Mouse (Mus musculus): ENCODE results near the gene Kcnj15. TPM values are rescaled to one million over a fixed set of nuclear protein-coding genes. Genes with fewer than 3 reads are reported as not detected.

The Kcnj15 gene
- polyA plus RNA-seq, 2 experiments, result 3.3 to 4.0 TPM

DNA sequence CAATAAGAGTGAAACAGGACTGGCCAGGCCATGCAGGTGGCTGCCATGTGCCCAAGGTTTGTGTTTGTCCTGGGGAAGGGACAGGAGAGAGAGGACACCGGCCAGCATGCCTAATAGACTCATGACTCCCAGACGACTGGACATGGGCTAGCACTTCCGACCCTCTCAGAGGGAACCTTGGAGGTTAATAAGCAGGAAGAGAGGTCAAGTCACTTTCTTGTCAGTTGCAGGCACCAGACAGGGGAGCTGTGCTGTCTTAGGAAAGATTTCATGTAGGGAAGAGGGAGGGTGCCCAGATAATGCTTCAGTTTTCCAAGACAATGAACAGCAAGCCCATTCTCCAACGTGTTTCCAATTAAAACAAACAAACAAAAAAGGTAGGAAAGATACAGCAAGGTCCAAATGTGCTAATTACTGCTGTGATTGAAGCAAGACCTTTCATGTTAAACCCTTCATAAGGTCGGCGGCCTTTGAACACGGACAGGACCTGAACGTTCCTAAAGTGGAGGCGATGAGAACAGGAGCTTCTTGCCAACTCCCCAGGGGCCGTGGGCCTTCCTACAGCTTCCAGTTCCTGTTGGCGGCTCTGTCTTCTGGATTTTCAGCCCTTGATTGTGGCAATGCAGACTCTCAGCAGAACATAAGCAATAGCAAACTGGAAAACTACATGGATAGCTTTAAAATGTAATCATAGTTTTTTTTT, 10.3 kb downstream of the Kcnj15 start:
- Histone ChIP-seq H3K4me1 (ENCODE audit: control insufficient read depth, insufficient read depth, low read length) (peaks cover 16% of the 10 kb centered on the region), H3K27me3 (ENCODE audit: control insufficient read depth, insufficient read depth, low read length) (no peaks in the 10 kb centered on the region), H3K9ac (ENCODE audit: low read depth, low read length, severe bottlenecking) (no peak overlapping the region), H3K9me3 (ENCODE audit: control insufficient read depth, low read length) (no peaks in the 10 kb centered on the region), H3K36me3 (ENCODE audit: control insufficient read depth, insufficient read depth, low read length) (no peaks in the 10 kb centered on the region), H3K4me3 (replicated peaks; ENCODE audit: low read length) (no peak overlapping the region), H3K4me2 (replicated peaks; ENCODE audit: low read depth, low read length, severe bottlenecking) (no peak overlapping the region), H3K27ac (replicated peaks; ENCODE audit: low read depth, low read length) (no peak overlapping the region)
- TF ChIP-seq POLR2A (IDR thresholded peaks at IDR 0.05; ENCODE audit: borderline replicate concordance, extremely low read depth, insufficient read depth, insufficient read length), result no peak
- no peak for ATAC-seq (ENCODE audit: low FRiP score, low read depth)
- no peak for DNase-seq (ENCODE audit: low spot score)
- WGBS, result 26% methylated on average over 11 of the region's 11 CpGs

DNA sequence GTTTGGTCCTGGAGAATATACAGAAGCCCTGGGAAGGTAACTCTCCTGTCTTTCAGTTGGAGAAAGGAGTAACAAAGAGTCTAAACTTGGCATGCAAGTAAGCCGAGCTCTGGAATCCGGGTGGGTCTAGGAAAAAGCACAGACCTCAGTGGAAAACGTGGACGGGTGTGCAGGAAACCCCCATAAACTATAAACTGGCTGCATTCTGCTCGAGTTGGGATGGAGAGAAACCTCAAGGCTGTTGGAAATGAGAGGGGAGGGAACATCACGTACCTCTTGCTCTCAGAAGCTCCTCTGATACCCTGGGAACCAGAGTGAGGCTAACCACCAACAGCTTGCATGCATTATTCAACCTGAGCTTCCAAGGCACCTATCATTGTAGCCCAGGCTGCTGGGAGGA, 12.3 kb downstream of the Kcnj15 start:
- Histone ChIP-seq H3K27ac (replicated peaks; ENCODE audit: low read depth, low read length) (0 out of 2 replicates have a peak overlapping the region, but pooled peaks have one; percentile 16), H3K4me1 (ENCODE audit: control insufficient read depth, insufficient read depth, low read length) (peaks cover 12% of the 10 kb centered on the region), H3K36me3 (ENCODE audit: control insufficient read depth, insufficient read depth, low read length) (no peaks in the 10 kb centered on the region), H3K9ac (ENCODE audit: low read depth, low read length, severe bottlenecking) (no peak overlapping the region), H3K27me3 (ENCODE audit: control insufficient read depth, insufficient read depth, low read length) (no peaks in the 10 kb centered on the region), H3K4me3 (replicated peaks; ENCODE audit: low read length) (no peak overlapping the region), H3K9me3 (ENCODE audit: control insufficient read depth, low read length) (no peaks in the 10 kb centered on the region), H3K4me2 (replicated peaks; ENCODE audit: low read depth, low read length, severe bottlenecking) (no peak overlapping the region)
- ATAC-seq (ENCODE audit: low FRiP score, low read depth) (peak; percentile 34; the same call in 1 of the 2 replicates), DNase-seq (ENCODE audit: low spot score) (peak; percentile 54)
- TF ChIP-seq POLR2A (IDR thresholded peaks at IDR 0.05; ENCODE audit: borderline replicate concordance, extremely low read depth, insufficient read depth, insufficient read length), result no peak
- WGBS, result 25% methylated on average over 6 of the region's 6 CpGs

DNA sequence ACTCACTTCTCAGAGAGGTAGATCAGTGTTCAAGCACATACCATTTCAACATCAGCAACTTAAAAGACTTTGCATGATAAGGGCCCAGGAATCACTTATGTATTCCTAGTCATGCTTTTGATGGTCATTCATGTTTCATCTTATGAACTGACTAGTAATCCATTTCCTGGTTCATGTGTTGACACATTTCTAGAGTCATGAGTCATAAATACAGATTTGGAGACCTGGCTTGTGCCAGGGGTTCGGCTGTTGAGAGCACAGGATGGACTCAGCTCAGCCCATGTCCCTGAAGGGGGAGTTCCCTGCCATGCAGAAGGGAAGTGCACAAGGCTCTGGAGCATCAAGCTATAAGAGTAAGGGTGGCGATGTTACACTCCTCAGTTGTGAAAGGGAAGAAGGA, 15.7 kb downstream of the Kcnj15 start:
- Histone ChIP-seq H3K27me3 (ENCODE audit: control insufficient read depth, insufficient read depth, low read length) (no peaks in the 10 kb centered on the region), H3K4me1 (ENCODE audit: control insufficient read depth, insufficient read depth, low read length) (peaks cover 12% of the 10 kb centered on the region), H3K9me3 (ENCODE audit: control insufficient read depth, low read length) (no peaks in the 10 kb centered on the region), H3K27ac (replicated peaks; ENCODE audit: low read depth, low read length) (no peak overlapping the region), H3K36me3 (ENCODE audit: control insufficient read depth, insufficient read depth, low read length) (no peaks in the 10 kb centered on the region), H3K4me2 (replicated peaks; ENCODE audit: low read depth, low read length, severe bottlenecking) (no peak overlapping the region), H3K4me3 (replicated peaks; ENCODE audit: low read length) (no peak overlapping the region), H3K9ac (ENCODE audit: low read depth, low read length, severe bottlenecking) (no peak overlapping the region)
- no peak for TF ChIP-seq POLR2A (IDR thresholded peaks at IDR 0.05; ENCODE audit: borderline replicate concordance, extremely low read depth, insufficient read depth, insufficient read length)
- no peak for ATAC-seq (ENCODE audit: low FRiP score, low read depth)
- 68% methylated on average over 2 of the region's 2 CpGs for WGBS
- DNase-seq (ENCODE audit: low spot score), result no peak

DNA sequence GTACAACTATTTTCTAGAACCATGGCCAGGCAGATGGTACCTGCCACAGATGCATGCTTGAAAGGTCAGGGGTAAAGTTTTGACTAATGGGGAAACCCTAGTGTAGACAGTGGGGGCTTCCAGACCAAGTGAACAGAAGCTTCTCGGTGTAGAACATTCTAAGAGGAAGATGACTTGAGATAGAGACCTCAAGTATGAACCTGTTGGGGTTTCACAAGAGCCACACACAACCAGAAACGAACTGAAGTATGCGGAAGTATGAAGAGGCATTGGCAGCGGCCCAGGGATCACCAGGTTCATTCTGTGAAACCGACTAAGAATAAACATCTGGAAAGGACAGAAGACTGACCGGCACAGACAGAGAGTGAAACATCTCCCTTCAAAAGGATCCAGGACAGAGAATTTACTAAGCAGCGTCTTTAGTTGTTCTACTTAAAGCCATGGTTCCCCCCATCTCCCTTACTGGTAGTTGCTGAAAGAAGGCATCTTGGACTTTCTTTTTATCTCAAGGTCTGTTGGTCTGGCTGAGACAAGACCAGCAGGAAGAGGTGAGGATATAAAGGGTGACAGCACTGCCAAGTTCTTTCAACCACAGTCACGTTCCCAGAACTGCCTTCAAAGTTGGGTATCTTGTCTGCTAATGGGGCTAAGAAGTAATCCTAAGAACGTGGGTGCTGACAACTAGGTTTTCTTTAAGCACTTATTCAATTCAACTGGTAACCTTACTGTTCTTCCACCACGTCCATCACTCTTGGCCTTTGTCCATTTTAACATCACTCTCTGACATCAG, 18.6 kb downstream of the Kcnj15 start:
- Histone ChIP-seq H3K9me3 (ENCODE audit: control insufficient read depth, low read length) (no peaks in the 10 kb centered on the region), H3K27ac (replicated peaks; ENCODE audit: low read depth, low read length) (no peak overlapping the region), H3K9ac (ENCODE audit: low read depth, low read length, severe bottlenecking) (no peak overlapping the region), H3K4me1 (ENCODE audit: control insufficient read depth, insufficient read depth, low read length) (0 out of 2 replicates have a peak, but pooled peaks cover 5% of the 10 kb centered on the region), H3K36me3 (ENCODE audit: control insufficient read depth, insufficient read depth, low read length) (no peaks in the 10 kb centered on the region), H3K4me2 (replicated peaks; ENCODE audit: low read depth, low read length, severe bottlenecking) (no peak overlapping the region), H3K4me3 (replicated peaks; ENCODE audit: low read length) (no peak overlapping the region), H3K27me3 (ENCODE audit: control insufficient read depth, insufficient read depth, low read length) (no peaks in the 10 kb centered on the region)
- WGBS, result 88% methylated on average over 10 of the region's 10 CpGs
- ATAC-seq (ENCODE audit: low FRiP score, low read depth) (no peak), DNase-seq (ENCODE audit: low spot score) (no peak)
- TF ChIP-seq POLR2A (IDR thresholded peaks at IDR 0.05; ENCODE audit: borderline replicate concordance, extremely low read depth, insufficient read depth, insufficient read length), result no peak

DNA sequence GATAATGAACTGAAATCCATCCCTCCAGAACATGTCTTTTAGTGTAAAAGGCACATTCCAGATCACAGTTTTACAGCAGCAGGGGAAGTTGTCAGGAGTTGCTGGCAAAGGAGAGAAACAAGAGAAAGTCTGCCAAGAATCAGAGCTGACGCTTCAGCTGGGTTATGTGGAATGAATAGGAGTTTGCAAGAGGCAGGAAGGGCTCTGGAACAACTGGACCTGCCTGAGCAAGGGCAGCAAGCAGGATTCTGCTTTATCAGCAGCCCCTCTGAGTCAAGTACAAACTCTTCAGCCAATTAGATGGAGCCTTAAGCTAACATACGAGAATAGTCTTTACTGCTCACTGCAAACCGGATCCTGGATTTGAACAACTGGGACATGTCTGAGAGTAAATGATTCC, 21.7 kb downstream of the Kcnj15 start:
- Histone ChIP-seq H3K36me3 (ENCODE audit: control insufficient read depth, insufficient read depth, low read length) (no peaks in the 10 kb centered on the region), H3K4me1 (ENCODE audit: control insufficient read depth, insufficient read depth, low read length) (0 out of 2 replicates have a peak, but pooled peaks cover 5% of the 10 kb centered on the region), H3K9ac (ENCODE audit: low read depth, low read length, severe bottlenecking) (no peak overlapping the region), H3K4me2 (replicated peaks; ENCODE audit: low read depth, low read length, severe bottlenecking) (no peak overlapping the region), H3K9me3 (ENCODE audit: control insufficient read depth, low read length) (no peaks in the 10 kb centered on the region), H3K27ac (replicated peaks; ENCODE audit: low read depth, low read length) (no peak overlapping the region), H3K4me3 (replicated peaks; ENCODE audit: low read length) (no peak overlapping the region), H3K27me3 (ENCODE audit: control insufficient read depth, insufficient read depth, low read length) (no peaks in the 10 kb centered on the region)
- TF ChIP-seq POLR2A (IDR thresholded peaks at IDR 0.05; ENCODE audit: borderline replicate concordance, extremely low read depth, insufficient read depth, insufficient read length), result no peak
- 56% methylated on average over 3 of the region's 3 CpGs for WGBS
- DNase-seq (ENCODE audit: low spot score), result no peak
- no peak for ATAC-seq (ENCODE audit: low FRiP score, low read depth)

Measured in limb, embryonic 14.5 days (tissue).